Mouse (Mus musculus): ENCODE measurements around the gene Kcnrg. TPM values are rescaled to one million over a fixed set of nuclear protein-coding genes. Genes with fewer than 3 reads are reported as not detected.

Gene Kcnrg
- 0.32 to 0.60 TPM (median 0.33 TPM) in 3 of 4 replicates, not detected in the other for total RNA-seq (2023)

GRCm38 (mm10) chr14:61607157-61607556 is at the start of gene Kcnrg:
TSS of gene Kcnrg (plus strand) at chr14:61607457.

GRCm38 (mm10) chr14:61597968-61598367 is 9.3 kb upstream of the Kcnrg start, which contains the start of gene Trim13:
TSS of gene Trim13 (plus strand) at chr14:61598247.

Other genes starting within 250 kb of the Kcnrg start
- 2.8 to 3.5 TPM (median 3.1 TPM) in 4 replicates for gene Ebpl, start 247.0 kb upstream of the Kcnrg start, total RNA-seq (2023)
- gene Kpna3, start 167.6 kb upstream of the Kcnrg start, total RNA-seq (2023), result 32.0 to 35.4 TPM (median 32.2 TPM) in 4 replicates
- 7.7 to 11.3 TPM (median 9.0 TPM) in 4 replicates for gene Spryd7, start 50.6 kb upstream of the Kcnrg start, total RNA-seq (2023)
- gene Trim13, start 9.2 kb upstream of the Kcnrg start, total RNA-seq (2023), result 3.3 to 7.6 TPM (median 5.1 TPM) in 4 replicates

All from B cell, adult 62 days (primary cell).